ENCODE assay signal across 24 mouse cellular contexts in the genomic region with DNA sequence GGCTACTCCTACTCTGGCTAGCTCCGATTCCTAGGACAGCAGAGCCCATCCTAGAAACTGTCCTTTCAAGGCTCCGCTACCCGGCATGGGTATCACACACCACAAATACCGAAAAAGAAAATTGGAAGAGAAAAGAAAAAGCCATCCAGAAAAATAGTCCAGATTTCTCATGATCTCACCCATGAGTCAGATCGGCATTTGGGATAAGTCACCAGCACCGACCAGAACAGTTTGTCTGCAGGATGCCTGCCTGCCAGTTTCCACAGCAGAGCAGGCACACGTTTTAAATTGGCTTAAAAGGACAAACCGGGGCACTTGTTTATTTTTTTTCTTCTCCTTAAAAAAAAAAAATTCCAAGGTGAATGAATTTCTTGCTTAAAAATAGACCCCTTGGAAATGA. TPM values are rescaled to one million over a fixed set of nuclear protein-coding genes. Genes with fewer than 3 reads are reported as not detected.
DNase-seq lines count a peak whose midpoint lies in the region; ATAC-seq and TF ChIP-seq lines count a peak whose summit lies in the region.
"Had no signal": no experiment of that assay in that cellular context is flagged by ENCODE, and none has a peak within 500 bp of the region (broad histone marks: within the 10 kb centered on the region; RNA-seq: fewer than 3 reads in every experiment).

No protein-coding gene starts in this region.

- TF ChIP-seq CTCF in heart, adult 2 months (IDR thresholded peaks at IDR 0.05), result no peak
- TF ChIP-seq CTCF in lung, postnatal 0 days (IDR thresholded peaks at IDR 0.05), result no peak
- TF ChIP-seq CTCF in Patski (IDR thresholded peaks at IDR 0.05), result no peak

- H3K27ac ChIP-seq in heart, adult 2 months, result peak overlapping the region; percentile 68
- H3K27ac ChIP-seq in lung, postnatal 0 days (ENCODE audit: low read length), result no peak overlapping the region
- H3K27ac ChIP-seq: embryonic facial prominence, embryonic 10.5 days; forebrain, embryonic 13.5 days; hindbrain, embryonic 14.5 days; midbrain, embryonic 12.5 days; neural tube, embryonic 13.5 days had no signal

- CTCF ChIA-PET in Patski (lab: Charles Lee), result no interaction called here

- ATAC-seq in lung, postnatal 0 days, result no peak
- ATAC-seq in Patski, result no peak
- ATAC-seq: activated CD4-positive, CD25-positive, alpha-beta regulatory T cell, adult 4 months; forebrain, embryonic 13.5 days; liver, postnatal 0 days had no signal

- H3K4me3 ChIP-seq in heart, adult 2 months, result no peak overlapping the region
- H3K4me3 ChIP-seq in lung, postnatal 0 days (ENCODE audit: low read depth, low read length), result no peak overlapping the region
- H3K4me3 ChIP-seq in myocyte, result no peak overlapping the region
- H3K4me3 ChIP-seq: embryonic facial prominence, embryonic 10.5 days; forebrain, embryonic 13.5 days; heart, embryonic 12.5 days; midbrain, embryonic 12.5 days; neural tube, embryonic 13.5 days had no signal

- 52% methylated on average over 8 of the region's 8 CpGs for WGBS in heart, adult 2 months
- WGBS in lung, postnatal 0 days, result 65% methylated on average over 8 of the region's 8 CpGs

- H3K36me3 ChIP-seq in heart, adult 2 months (ENCODE audit: control insufficient read depth, insufficient read depth, low read length), result peaks cover 9% of the 10 kb centered on the region; the same call in 1 of the 2 replicates
- no peaks in the 10 kb centered on the region for H3K36me3 ChIP-seq in lung, postnatal 0 days (ENCODE audit: insufficient read depth, low read length)
- H3K36me3 ChIP-seq in myocyte (ENCODE audit: control insufficient read depth, insufficient read depth), result no peaks in the 10 kb centered on the region
- H3K36me3 ChIP-seq: embryonic facial prominence, embryonic 10.5 days; heart, embryonic 12.5 days; midbrain, embryonic 12.5 days; neural tube, embryonic 13.5 days had no signal

- H3K9ac ChIP-seq in heart, adult 2 months (ENCODE audit: low read depth, low read length), result no peak overlapping the region
- no peak overlapping the region for H3K9ac ChIP-seq in lung, postnatal 0 days (replicated peaks; ENCODE audit: low read depth)
- H3K9ac ChIP-seq: forebrain, embryonic 13.5 days; heart, embryonic 12.5 days; hindbrain, embryonic 14.5 days; liver, postnatal 0 days; midbrain, embryonic 12.5 days; neural tube, embryonic 13.5 days had no signal

- H3ac ChIP-seq in myocyte (ENCODE audit: control insufficient read depth, insufficient read length), result no peak overlapping the region

- POLR2A ChIA-PET in Patski (lab: Charles Lee), result no interaction called here

- H3K4me1 ChIP-seq in heart, adult 2 months (ENCODE audit: control insufficient read depth, insufficient read depth, low read length), result peaks cover 11% of the 10 kb centered on the region
- H3K4me1 ChIP-seq in lung, postnatal 0 days (ENCODE audit: insufficient read depth, low read depth, low read length), result no peaks in the 10 kb centered on the region
- H3K4me1 ChIP-seq: forebrain, embryonic 13.5 days; midbrain, embryonic 12.5 days; neural tube, embryonic 13.5 days had no signal

- in situ Hi-C loops in Patski (cut with MboI; ENCODE audit: low pct_unique_long_range_greater_than_20kb), result no loop called here

- no peak for TF ChIP-seq POLR2A in heart, adult 2 months (IDR thresholded peaks at IDR 0.05; ENCODE audit: insufficient read depth, low read depth, low read length)
- no peak for TF ChIP-seq POLR2A in myocyte (IDR thresholded peaks at IDR 0.05; ENCODE audit: insufficient read length, low read depth)

- TF ChIP-seq EP300 in heart, adult 2 months (IDR thresholded peaks at IDR 0.05; ENCODE audit: insufficient read depth, low read depth, low read length), result no peak
- no peak for TF ChIP-seq EP300 in lung, postnatal 0 days (IDR thresholded peaks at IDR 0.05)

- H3K9me3 ChIP-seq in lung, postnatal 0 days (ENCODE audit: low read length), result no peaks in the 10 kb centered on the region
- H3K9me3 ChIP-seq: embryonic facial prominence, embryonic 10.5 days; forebrain, embryonic 13.5 days; heart, embryonic 12.5 days; midbrain, embryonic 12.5 days; neural tube, embryonic 13.5 days had no signal

- H3K79me2 ChIP-seq in heart, adult 2 months (replicated peaks; ENCODE audit: control insufficient read depth, insufficient read depth, low read length), result no peaks in the 10 kb centered on the region
- no peaks in the 10 kb centered on the region for H3K79me2 ChIP-seq in myocyte (ENCODE audit: control insufficient read depth, insufficient read depth)

- no peak for DNase-seq in heart, adult 2 months
- DNase-seq in heart, postnatal 10 days, result no peak
- peak; percentile 32 for DNase-seq in lung, postnatal 36 days
- no peak for DNase-seq in lung, postnatal 0 days (ENCODE audit: low spot score)
- peak; percentile 19 for DNase-seq in Patski (ENCODE audit: low read depth, low spot score)
- DNase-seq in spleen, postnatal 4 days (ENCODE audit: low spot score in 2 of 2), result no peak
- DNase-seq in thymus, postnatal 14 days, result no peak
- DNase-seq: adrenal gland, postnatal 25 days; cerebellum, adult 2 months; kidney, adult 8-10 months; kidney, postnatal 14 days; left cerebral cortex, postnatal 4 days; liver; liver, postnatal 0 days; right cerebral cortex, postnatal 4 days; thymus, postnatal 25 days had no signal

- no peak overlapping the region for H3K4me2 ChIP-seq in lung, postnatal 0 days (replicated peaks; ENCODE audit: low read depth, low read length)
- peak overlapping the region; percentile 58 for H3K4me2 ChIP-seq in myocyte (ENCODE audit: low read depth)
- H3K4me2 ChIP-seq: forebrain, embryonic 13.5 days; heart, embryonic 12.5 days; hindbrain, embryonic 14.5 days; midbrain, embryonic 12.5 days; neural tube, embryonic 13.5 days had no signal

- intact Hi-C loops in heart, adult 2 months (cut with DNase I), result no loop called here
- intact Hi-C loops in heart, postnatal 10 days (cut with DNase I), result no loop called here

- H3K27me3 ChIP-seq in heart, adult 2 months (ENCODE audit: control insufficient read depth, insufficient read depth, low read length), result no peaks in the 10 kb centered on the region
- H3K27me3 ChIP-seq in lung, postnatal 0 days (replicated peaks; ENCODE audit: insufficient read depth, low read length), result no peaks in the 10 kb centered on the region
- peaks cover 16% of the 10 kb centered on the region for H3K27me3 ChIP-seq in Patski
- no peaks in the 10 kb centered on the region for H3K27me3 ChIP-seq in myocyte (ENCODE audit: control insufficient read depth, insufficient read depth, insufficient read length)
- H3K27me3 ChIP-seq: forebrain, embryonic 13.5 days; heart, embryonic 12.5 days; midbrain, embryonic 12.5 days; neural tube, embryonic 13.5 days had no signal

TF ChIP-seq in myocyte, 11 proteins besides CTCF, POLR2A, EP300 and RAD21:
- no peak for TF ChIP-seq USF1 (IDR thresholded peaks at IDR 0.05; ENCODE audit: low read depth)
- no peak for TF ChIP-seq TCF12 (IDR thresholded peaks at IDR 0.05; ENCODE audit: insufficient read depth, poor library complexity, severe bottlenecking)
- TF ChIP-seq MYOG (IDR thresholded peaks at IDR 0.05; ENCODE audit: control insufficient read depth in 1 of 3, insufficient read depth in 1 of 3, insufficient read length in 2 of 3, low read depth in 2 of 3), result no peak
- no peak for TF ChIP-seq POLR2AphosphoS2 (IDR thresholded peaks at IDR 0.05; ENCODE audit: insufficient read length, low read depth)
- no peak for TF ChIP-seq MAX (IDR thresholded peaks at IDR 0.05; ENCODE audit: low read depth)
- no peak for TF ChIP-seq REST (IDR thresholded peaks at IDR 0.05; ENCODE audit: insufficient read depth, insufficient read length)

RNA-seq across cellular contexts. Expression of a gene that starts 22.8 kb away (rescaled TPM):
- total RNA-seq in heart, adult 2 months (2021), result 10 to 100 TPM; 78.9 to 83.9 TPM
- polyA plus RNA-seq in heart, adult 2 months (2012; rRNA removed), result 15.0 and 25.0 TPM in 2 replicates
- 100 to 1,000 TPM; 186 to 218 TPM for total RNA-seq in heart, postnatal 10 days (2021)
- 114 and 116 TPM in 2 replicates for polyA plus RNA-seq in lung, postnatal 0 days (2015; fragmentation: Nextera tagmentation; extraction: Ambion mirVana)
- 0.10 TPM for polyA plus RNA-seq in Patski (2021)
- polyA plus RNA-seq in myocyte (2012; fragmentation: generic; extraction: Trizol), result 0.01 TPM

Comparison
In these comparisons a context has a peak if more than half of its experiments do, and no peak if none do; other contexts are left out.
1. DNase-seq: peak in lung, postnatal 36 days (single experiment) and Patski (single experiment); none in heart, adult 2 months (0 of 2), heart, postnatal 10 days (0 of 2), lung, postnatal 0 days (single experiment), spleen, postnatal 4 days (0 of 2) and thymus, postnatal 14 days (single experiment).
2. RNA of a gene that starts 22.8 kb away (polyA plus RNA-seq): 114 to 116 TPM in lung, postnatal 0 days and 15.0 to 25.0 TPM in heart, adult 2 months; 0.10 TPM in Patski (single experiment) and 0.01 TPM in myocyte (single experiment); every median in the first group is over 10 times any median in the second.